Mouse (Mus musculus): ENCODE measurements around the gene Aen.

Aen gene

DNA sequence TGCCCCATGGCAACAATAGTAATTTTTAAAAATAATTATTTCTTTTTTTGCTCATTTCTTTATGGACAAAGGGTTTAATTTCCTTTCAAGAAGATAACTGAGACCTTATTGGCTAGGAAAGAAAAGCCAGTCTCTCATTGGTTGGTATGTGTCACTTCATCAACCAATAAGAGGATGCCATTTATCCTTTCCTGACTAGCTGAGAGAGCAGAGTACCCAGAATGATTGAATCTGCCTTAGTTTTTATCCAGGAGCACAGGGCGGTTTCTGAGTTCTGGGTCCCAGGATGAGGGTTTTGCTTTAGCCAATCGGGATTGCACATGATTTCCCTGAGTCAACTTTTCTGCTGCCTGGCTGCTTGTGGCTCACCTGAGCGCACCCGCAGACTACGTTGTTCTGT is 10.2 kb upstream of the Aen start:
- in situ Hi-C loops (cut with MboI; ENCODE audit: low pct_unique_long_range_greater_than_20kb in 1 of 2, low sequenced_read_pairs in 2 of 2, unreplicated experiment in 1 of 2) = loop anchor here in 1 of 2 experiments (25.0 kb wide), 1 partner anchor 298 kb away; no protein-coding TSS in a partner anchor

DNA sequence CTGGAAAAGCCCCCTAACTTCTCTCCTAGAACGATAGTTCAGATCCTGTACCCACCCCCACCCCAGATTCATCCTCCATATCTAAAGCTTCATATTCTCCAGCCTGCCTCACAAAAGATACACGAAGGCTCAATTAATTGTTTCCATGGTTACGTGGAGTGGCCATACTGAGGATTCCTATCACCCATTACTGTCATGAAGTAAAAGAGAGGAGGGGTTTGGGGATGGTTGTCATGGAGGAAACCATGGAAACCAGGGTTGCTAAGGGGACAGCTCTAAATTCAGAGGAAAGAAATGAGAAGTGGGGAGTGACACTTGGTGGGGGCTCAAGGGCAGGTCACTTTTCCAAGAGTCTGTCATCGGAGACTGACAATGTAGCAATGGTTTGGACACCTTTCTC is 9.2 kb upstream of the Aen start:
- in situ Hi-C loops (cut with MboI; ENCODE audit: low pct_unique_long_range_greater_than_20kb in 1 of 2, low sequenced_read_pairs in 2 of 2, unreplicated experiment in 1 of 2) = loop anchor here in 1 of 2 experiments (25.0 kb wide), 1 partner anchor 299 kb away; no protein-coding TSS in a partner anchor

GRCm38 (mm10) chr7:78887431-78887842 is 8.2 kb upstream of the Aen start:
- in situ Hi-C loops (cut with MboI; ENCODE audit: low pct_unique_long_range_greater_than_20kb in 1 of 2, low sequenced_read_pairs in 2 of 2, unreplicated experiment in 1 of 2) = loop anchor here in 1 of 2 experiments (25.0 kb wide), 1 partner anchor 300 kb away; no protein-coding TSS in a partner anchor

DNA sequence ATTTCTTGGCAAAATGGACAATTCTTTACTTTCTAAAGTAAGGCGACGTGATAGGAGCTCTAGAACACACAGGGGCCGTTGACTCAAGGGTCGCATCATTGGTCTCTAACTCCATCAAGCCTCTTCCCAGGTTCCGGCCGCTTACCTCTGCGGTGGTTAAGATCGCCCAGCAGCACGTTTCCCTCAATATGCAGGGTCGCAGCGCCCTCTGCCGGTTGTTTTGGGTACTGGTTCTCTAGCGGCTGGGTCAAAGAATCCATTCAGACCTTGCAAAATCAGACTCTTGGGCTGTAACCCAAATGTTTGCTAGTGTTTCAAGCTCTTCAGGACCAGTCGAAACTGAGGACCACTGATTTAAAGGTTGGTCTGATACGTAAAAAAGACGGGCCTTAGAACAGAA is 5.0 kb upstream of the Aen start:
- in situ Hi-C loops (cut with MboI; ENCODE audit: low pct_unique_long_range_greater_than_20kb in 1 of 2, low sequenced_read_pairs in 2 of 2, unreplicated experiment in 1 of 2) = loop anchor here (5.0 to 25.0 kb wide), 3 partner anchors 98 to 303 kb away; no protein-coding TSS in a partner anchor

- in situ Hi-C loops (cut with MboI; ENCODE audit: low pct_unique_long_range_greater_than_20kb in 1 of 2, low sequenced_read_pairs in 2 of 2, unreplicated experiment in 1 of 2) = loop anchor here (5.0 to 25.0 kb wide), 3 partner anchors 102 to 307 kb away; no protein-coding TSS in a partner anchor
Observed at GRCm38 (mm10) chr7:78893917-78894316, 1.7 kb upstream of the Aen start.

DNA sequence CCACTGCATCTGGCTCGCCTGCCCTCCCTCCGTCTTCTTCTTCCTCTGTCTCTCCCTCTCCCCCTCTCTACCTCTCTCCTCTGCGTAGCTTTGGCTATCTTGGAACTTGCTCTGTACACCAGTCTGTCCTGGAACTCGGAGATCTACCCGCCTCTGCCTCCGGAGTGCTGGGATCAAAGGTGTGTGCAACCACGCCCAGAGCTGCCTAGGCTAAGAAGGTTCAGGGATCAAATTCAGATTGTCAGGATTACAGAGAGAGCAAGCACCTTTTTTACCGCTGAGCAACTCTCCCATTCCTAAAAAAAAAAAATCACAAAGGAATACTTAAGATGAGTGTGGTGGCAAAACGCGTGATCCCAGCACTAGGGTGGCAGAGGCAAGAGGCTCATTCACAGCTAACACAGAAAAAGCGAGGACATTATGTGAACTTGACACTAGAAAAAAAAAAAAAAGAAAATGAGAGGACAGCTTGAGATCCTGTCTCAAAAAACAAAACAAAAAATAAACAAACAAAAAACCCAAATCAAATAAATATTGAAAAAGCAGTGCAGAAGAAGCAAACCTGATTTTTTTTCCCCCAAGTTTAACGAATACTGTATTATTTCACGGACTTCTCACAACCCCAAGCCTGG is 517 bp upstream of the Aen start:
- in situ Hi-C loops (cut with MboI; ENCODE audit: low pct_unique_long_range_greater_than_20kb in 1 of 2, low sequenced_read_pairs in 2 of 2, unreplicated experiment in 1 of 2) = loop anchor here (10.0 to 25.0 kb wide), 2 partner anchors 300 to 308 kb away; no protein-coding TSS in a partner anchor

GRCm38 (mm10) chr7:78897567-78897966 is 1.9 kb downstream of the Aen start:
- in situ Hi-C loops (cut with MboI; ENCODE audit: low pct_unique_long_range_greater_than_20kb in 1 of 2, low sequenced_read_pairs in 2 of 2, unreplicated experiment in 1 of 2) = loop anchor here (10.0 to 25.0 kb wide), 2 partner anchors 303 to 310 kb away; no protein-coding TSS in a partner anchor

DNA sequence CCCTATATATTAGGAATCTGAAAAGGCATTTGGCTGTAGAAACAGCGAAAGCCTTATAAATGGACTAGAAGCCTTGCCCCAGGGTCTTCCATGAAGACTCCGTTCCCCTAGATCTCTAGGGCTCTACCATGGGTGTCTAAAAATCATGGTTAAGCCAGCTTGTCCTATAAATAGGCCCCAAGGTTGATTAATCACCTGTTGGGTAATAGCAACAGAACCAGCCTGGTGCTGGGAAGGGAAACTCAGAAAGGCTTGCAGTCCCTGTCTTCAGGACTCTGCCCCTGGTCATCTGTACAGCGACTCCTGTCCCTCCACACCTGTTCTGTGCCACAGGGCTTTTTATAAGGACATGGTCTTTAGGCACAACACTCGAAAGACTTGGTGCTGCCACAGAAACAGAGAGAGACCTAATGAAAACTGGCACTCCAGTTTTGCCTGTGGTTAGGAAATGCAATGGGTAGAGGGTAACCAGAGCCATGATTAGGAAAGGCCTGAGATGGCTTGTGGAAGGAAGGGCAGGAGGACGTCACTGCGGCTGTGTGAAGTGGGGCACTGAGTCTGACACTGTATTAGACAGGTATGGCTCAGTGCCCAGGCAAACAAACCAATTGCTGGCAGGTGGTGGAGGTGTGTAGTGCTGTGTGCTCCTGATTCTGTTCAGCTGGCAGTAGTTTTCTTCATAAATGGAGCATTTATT is 7.7 kb downstream of the Aen start:
- in situ Hi-C loops (cut with MboI; ENCODE audit: low pct_unique_long_range_greater_than_20kb in 1 of 2, low sequenced_read_pairs in 2 of 2, unreplicated experiment in 1 of 2) = loop anchor here in 1 of 2 experiments (25.0 kb wide), 1 partner anchor 459 kb away; no protein-coding TSS in a partner anchor

- in situ Hi-C loops (cut with MboI; ENCODE audit: low pct_unique_long_range_greater_than_20kb in 1 of 2, low sequenced_read_pairs in 2 of 2, unreplicated experiment in 1 of 2) = loop anchor here in 1 of 2 experiments (25.0 kb wide), 1 partner anchor 458 kb away; no protein-coding TSS in a partner anchor
Observed at GRCm38 (mm10) chr7:78904175-78904574, 8.5 kb downstream of the Aen start.

GRCm38 (mm10) chr7:78909026-78909425 is 13.4 kb downstream of the Aen start:
- in situ Hi-C loops (cut with MboI; ENCODE audit: low pct_unique_long_range_greater_than_20kb in 1 of 2, low sequenced_read_pairs in 2 of 2, unreplicated experiment in 1 of 2) = loop anchor here in 1 of 2 experiments (25.0 kb wide), 1 partner anchor 453 kb away; no protein-coding TSS in a partner anchor

DNA sequence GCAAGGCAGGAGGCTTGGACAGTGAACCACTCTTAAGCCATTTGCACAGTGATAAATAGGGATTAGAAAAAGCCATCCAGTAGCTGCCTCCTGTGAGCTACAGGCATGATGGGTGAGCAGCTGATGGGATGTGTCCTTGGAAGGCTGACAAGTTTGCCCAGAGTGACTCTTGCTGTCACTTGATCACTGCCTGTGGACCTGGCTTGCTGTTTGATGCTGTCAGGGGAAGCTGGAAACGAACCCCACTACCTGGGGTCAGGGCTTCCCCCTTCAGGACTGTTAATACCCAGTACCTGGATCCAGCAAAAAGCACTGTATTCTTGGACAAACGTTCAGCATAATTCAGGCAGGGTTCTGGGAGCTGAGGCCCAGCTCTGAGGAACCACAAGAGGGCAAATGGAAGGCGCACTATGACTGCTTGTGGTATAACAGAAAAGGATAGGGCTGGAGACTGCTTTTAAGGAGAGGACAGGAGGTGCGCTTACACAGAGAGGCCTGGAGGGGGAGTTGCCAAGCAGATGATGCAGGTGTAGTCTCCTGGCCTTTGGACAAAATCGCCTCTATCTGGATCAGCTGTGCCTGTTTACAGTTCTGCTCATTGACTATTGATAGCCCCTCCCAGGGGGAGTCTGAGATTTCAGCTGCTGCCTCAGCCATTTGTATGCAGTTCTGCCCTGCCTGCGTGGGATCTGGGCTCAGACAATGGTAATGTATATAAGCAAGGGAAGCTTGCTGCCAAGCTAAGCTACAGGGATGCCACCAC is 14.9 kb downstream of the Aen start:
- in situ Hi-C loops (cut with MboI; ENCODE audit: low pct_unique_long_range_greater_than_20kb in 1 of 2, low sequenced_read_pairs in 2 of 2, unreplicated experiment in 1 of 2) = loop anchor here in 1 of 2 experiments (25.0 kb wide), 1 partner anchor 452 kb away; no protein-coding TSS in a partner anchor

GRCm38 (mm10) chr7:78911209-78911608 is 15.6 kb downstream of the Aen start:
- in situ Hi-C loops (cut with MboI; ENCODE audit: low pct_unique_long_range_greater_than_20kb in 1 of 2, low sequenced_read_pairs in 2 of 2, unreplicated experiment in 1 of 2) = loop anchor here in 1 of 2 experiments (25.0 kb wide), 1 partner anchor 451 kb away; no protein-coding TSS in a partner anchor

GRCm38 (mm10) chr7:78912253-78912973 is 16.8 kb downstream of the Aen start:
- in situ Hi-C loops (cut with MboI; ENCODE audit: low pct_unique_long_range_greater_than_20kb in 1 of 2, low sequenced_read_pairs in 2 of 2, unreplicated experiment in 1 of 2) = loop anchor here in 1 of 2 experiments (25.0 kb wide), 1 partner anchor 450 kb away; no protein-coding TSS in a partner anchor

GRCm38 (mm10) chr7:78912974-78913474 is 17.4 kb downstream of the Aen start, which contains the start of gene Isg20:
Isg20 (plus strand) TSS chr7:78913424.
- in situ Hi-C loops (cut with MboI; ENCODE audit: low pct_unique_long_range_greater_than_20kb in 1 of 2, low sequenced_read_pairs in 2 of 2, unreplicated experiment in 1 of 2) = loop anchor here in 1 of 2 experiments (25.0 kb wide), 1 partner anchor 449 kb away; no protein-coding TSS in a partner anchor

- in situ Hi-C loops (cut with MboI; ENCODE audit: low pct_unique_long_range_greater_than_20kb in 1 of 2, low sequenced_read_pairs in 2 of 2, unreplicated experiment in 1 of 2) = loop anchor here in 1 of 2 experiments (25.0 kb wide), 1 partner anchor 448 kb away; no protein-coding TSS in a partner anchor
Observed at GRCm38 (mm10) chr7:78913649-78914544, 18.2 kb downstream of the Aen start.

- in situ Hi-C loops (cut with MboI; ENCODE audit: low pct_unique_long_range_greater_than_20kb in 1 of 2, low sequenced_read_pairs in 2 of 2, unreplicated experiment in 1 of 2) = loop anchor here in 1 of 2 experiments (25.0 kb wide), 1 partner anchor 448 kb away; no protein-coding TSS in a partner anchor
Observed at GRCm38 (mm10) chr7:78914545-78914845, 18.8 kb downstream of the Aen start.
